Mouse (Mus musculus) liver, embryonic 13.5 days (tissue): ENCODE data around the gene Pcbp4. TPM values are rescaled to one million over a fixed set of nuclear protein-coding genes. Genes with fewer than 3 reads are reported as not detected.
"Not testable (repeated sequence)": the region's sequence is repeated elsewhere in the genome, so short reads cannot be mapped to it uniquely, and the experiment has no call there.

Experiments
- ATAC-seq: fragments of 200-750 bp; cut with Nextera tagmentation; 2 replicates; pipeline ENCODE4 v1.8.0; 2017; ENCODE audit warnings: low read depth, mild to moderate bottlenecking, moderate number of reproducible peaks, moderate library complexity
- DNase-seq: peaks from one replicate; pipeline ENCODE4 v3.0.0; 2022
- H3K27ac ChIP-seq: fragments of 300-500 bp; sonication (generic); 2 replicates; pipeline ENCODE4 v1.5.1; 2015; ENCODE audit warnings: moderate library complexity, mild to moderate bottlenecking, inconsistent platforms
- H3K27me3 ChIP-seq: fragments of 300-500 bp; sonication (generic); 2 replicates; pipeline ENCODE4 v1.6.1; 2015; ENCODE audit warnings: mild to moderate bottlenecking, inconsistent platforms
- H3K36me3 ChIP-seq: fragments of 300-500 bp; sonication (generic); 2 replicates; pipeline ENCODE4 v1.6.1; 2015; ENCODE audit warnings: mild to moderate bottlenecking, inconsistent platforms
- H3K4me1 ChIP-seq: fragments of 300-500 bp; sonication (generic); replicated peaks from 2 replicates; pipeline ENCODE4 v1.6.1; 2015; ENCODE audit warnings: inconsistent platforms
- H3K4me2 ChIP-seq: fragments of 300-500 bp; sonication (generic); 2 replicates; pipeline ENCODE4 v1.6.1; 2015; ENCODE audit warnings: inconsistent platforms, mild to moderate bottlenecking, moderate library complexity
- H3K4me3 ChIP-seq: fragments of 300-500 bp; sonication (generic); replicated peaks from 2 replicates; pipeline ENCODE4 v1.5.1; 2015; ENCODE audit warnings: mild to moderate bottlenecking, inconsistent platforms
- H3K9ac ChIP-seq: fragments of 300-500 bp; sonication (generic); 2 replicates; pipeline ENCODE4 v1.6.1; 2015; ENCODE audit warnings: mild to moderate bottlenecking, inconsistent platforms
- H3K9me3 ChIP-seq: fragments of 300-500 bp; sonication (generic); replicated peaks from 2 replicates; pipeline ENCODE4 v1.6.1; 2016; ENCODE audit warnings: inconsistent platforms
- WGBS: fragments of 180-500 bp; shearing (Covaris S2); methylation state at CpG from one replicate; pipeline ENCODE4 v1.1.7; 2015; ENCODE audit not compliant: insufficient replicate concordance; 5-methylcytosine and 5-hydroxymethylcytosine counted together
- polyA plus RNA-seq: library from polyadenylated mRNA; unstranded; fragments of >200 nt; fragmentation: Nextera tagmentation; extraction: Ambion mirVana; gene quantifications from 2 replicates; pipeline ENCODE4 v1.2.1, GENCODE M21; 2015

Gene Pcbp4
- polyA plus RNA-seq, 1 experiment from 2014 or later: 12.7 TPM

DNA sequence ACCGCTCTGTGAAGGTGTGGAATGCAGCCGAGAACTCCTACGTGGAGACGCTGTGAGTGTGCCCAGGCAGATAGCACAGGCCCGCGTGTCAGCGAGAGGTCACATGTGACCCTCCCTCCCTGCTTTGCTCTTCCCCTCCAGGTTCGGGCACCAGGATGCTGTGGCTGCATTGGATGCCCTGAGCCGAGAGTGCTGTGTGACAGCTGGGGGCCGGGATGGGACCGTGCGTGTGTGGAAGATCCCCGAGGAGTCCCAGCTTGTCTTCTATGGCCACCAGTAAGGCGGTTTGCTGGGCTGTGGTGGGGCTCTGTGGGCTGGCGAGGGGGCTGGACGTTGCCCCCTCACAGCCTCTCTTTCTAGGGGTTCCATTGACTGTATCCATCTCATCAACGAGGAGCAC lies 30.5 kb downstream of the Pcbp4 start:
- Histone ChIP-seq H3K9ac (no peak overlapping the region), H3K9me3 (no peaks in the 10 kb centered on the region), H3K36me3 (peaks cover 64% of the 10 kb centered on the region), H3K4me2 (no peak overlapping the region), H3K27ac (no peak overlapping the region), H3K4me3 (no peak overlapping the region), H3K27me3 (no peaks in the 10 kb centered on the region), H3K4me1 (peaks cover 8% of the 10 kb centered on the region)
- ATAC-seq: 0 out of 2 replicates have a peak, but pooled peaks have one; percentile 11
- no peak for DNase-seq
- 88% methylated on average over 17 of the region's 17 CpGs for WGBS

DNA sequence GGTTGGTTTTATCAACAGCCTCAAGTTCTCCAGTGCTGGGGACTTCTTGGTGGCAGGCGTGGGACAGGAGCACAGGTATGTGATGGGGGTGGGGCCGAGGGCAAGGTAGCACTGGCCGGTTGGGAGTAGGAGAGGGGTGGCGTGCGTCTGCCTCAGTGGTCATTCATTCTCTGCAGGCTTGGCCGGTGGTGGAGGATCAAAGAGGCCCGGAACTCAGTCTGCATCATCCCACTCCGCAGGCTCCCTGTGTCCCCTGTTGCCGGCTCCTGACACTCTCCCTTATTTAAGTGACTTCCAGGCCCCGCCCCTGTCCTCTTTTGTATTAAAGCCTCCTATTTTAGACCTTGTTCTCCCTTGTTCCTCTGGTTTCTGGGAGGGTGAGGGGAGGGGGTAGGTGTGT lies 32.0 kb downstream of the Pcbp4 start:
- 85% methylated on average over 10 of the region's 10 CpGs for WGBS
- H3K4me2 ChIP-seq: no peak overlapping the region
- H3K36me3 ChIP-seq: peaks cover 57% of the 10 kb centered on the region
- DNase-seq (no peak), ATAC-seq (no peak)
- no peaks in the 10 kb centered on the region for H3K27me3 ChIP-seq
- no peaks in the 10 kb centered on the region for H3K9me3 ChIP-seq
- H3K9ac ChIP-seq: no peak overlapping the region
- H3K27ac ChIP-seq: no peak overlapping the region
- no peak overlapping the region for H3K4me3 ChIP-seq
- no peaks in the 10 kb centered on the region for H3K4me1 ChIP-seq

DNA sequence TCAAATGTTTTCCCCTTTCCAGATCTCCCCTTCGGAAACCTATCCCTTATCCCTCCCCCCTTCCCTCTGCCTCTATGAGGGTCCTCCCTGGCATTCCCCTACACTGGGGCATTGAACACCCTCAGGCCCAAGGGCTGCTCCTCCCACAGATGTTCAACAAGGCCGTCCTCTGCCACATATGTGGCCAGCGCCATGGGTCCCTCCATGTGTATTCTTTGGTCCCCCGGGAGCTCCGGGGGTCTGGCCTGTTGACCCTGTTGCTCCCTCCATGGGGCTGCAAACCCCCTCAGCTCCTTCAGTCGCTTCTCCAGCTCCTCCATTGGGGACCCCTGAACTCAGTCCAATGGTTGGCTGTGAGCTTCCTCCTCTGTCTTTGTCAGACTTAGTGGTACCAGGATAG lies 34.5 kb downstream of the Pcbp4 start:
- H3K9ac ChIP-seq, H3K4me3 ChIP-seq, H3K9me3 ChIP-seq, H3K4me2 ChIP-seq, H3K27ac ChIP-seq, H3K4me1 ChIP-seq, H3K27me3 ChIP-seq, DNase-seq, ATAC-seq: not testable (repeated sequence)
- peaks cover 36% of the 10 kb centered on the region for H3K36me3 ChIP-seq
- WGBS: 62% methylated on average over 6 of the region's 6 CpGs

DNA sequence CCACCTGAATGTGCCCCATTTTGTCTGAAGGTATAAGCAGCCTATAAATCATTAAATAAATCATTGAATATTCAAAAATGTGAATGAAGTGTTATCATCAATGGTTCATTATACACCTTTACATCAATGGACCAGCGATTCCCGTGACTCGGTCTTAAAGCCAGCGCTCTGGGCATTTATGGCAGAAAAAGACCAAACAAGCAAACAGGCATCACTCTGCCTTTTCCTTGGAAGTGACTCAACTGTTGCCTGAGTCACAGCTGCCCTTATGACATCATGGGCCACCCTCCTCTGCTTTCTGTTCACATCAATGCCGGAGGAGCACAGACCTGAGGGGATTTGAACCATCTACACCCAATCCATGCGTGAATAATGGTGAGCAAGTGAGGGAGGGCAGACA lies 46.6 kb downstream of the Pcbp4 start, which contains the start of gene Iqcf1:
Gene Iqcf1 (plus strand): TSS at position 301 of the 400 bp plus-strand sequence.
- ATAC-seq: no peak

DNA sequence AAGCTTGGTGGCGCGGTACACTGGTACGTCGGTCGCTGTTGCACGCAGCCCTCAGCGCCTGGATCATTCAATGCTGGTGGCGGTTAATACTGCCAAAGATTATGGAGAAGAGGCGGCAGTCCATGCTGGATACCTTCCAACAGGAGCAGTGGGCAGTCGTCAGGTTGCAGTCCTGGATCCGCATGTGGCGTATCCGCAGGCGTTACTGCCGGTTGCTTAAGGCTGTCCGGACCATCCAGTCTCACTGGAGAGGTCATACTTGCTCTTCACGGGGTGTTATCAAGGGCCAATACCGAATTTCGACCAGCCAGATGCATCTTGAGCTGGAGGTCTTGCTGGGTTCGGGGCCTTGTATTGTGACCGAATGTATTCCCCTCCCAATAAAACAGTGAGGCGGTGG lies 48.8 kb downstream of the Pcbp4 start:
- ATAC-seq: no peak
- H3K27ac ChIP-seq: no peak overlapping the region
- H3K9ac ChIP-seq: no peak overlapping the region
- 78% methylated on average over 22 of the region's 22 CpGs for WGBS
- no peaks in the 10 kb centered on the region for H3K9me3 ChIP-seq
- H3K4me2 ChIP-seq: no peak overlapping the region
- no peak for DNase-seq
- no peaks in the 10 kb centered on the region for H3K27me3 ChIP-seq
- H3K4me3 ChIP-seq: no peak overlapping the region
- no peaks in the 10 kb centered on the region for H3K36me3 ChIP-seq
- H3K4me1 ChIP-seq: no peaks in the 10 kb centered on the region

More for the DNA sequence above, 46.6 kb downstream of the Pcbp4 start, which contains the start of gene Iqcf1:
- H3K27ac ChIP-seq: no peak within 1 kb of the TSS
- no peak within 1 kb of the TSS for H3K4me2 ChIP-seq
- no peak for DNase-seq
- H3K4me3 ChIP-seq: no peak within 1 kb of the TSS
- no peaks in the 10 kb centered on the region for H3K36me3 ChIP-seq
- no peaks in the 10 kb centered on the region for H3K4me1 ChIP-seq
- 80% methylated on average over 6 of the region's 6 CpGs for WGBS
- H3K27me3 ChIP-seq: no peaks in the 10 kb centered on the region
- no peak within 1 kb of the TSS for H3K9ac ChIP-seq
- no peaks in the 10 kb centered on the region for H3K9me3 ChIP-seq

DNA sequence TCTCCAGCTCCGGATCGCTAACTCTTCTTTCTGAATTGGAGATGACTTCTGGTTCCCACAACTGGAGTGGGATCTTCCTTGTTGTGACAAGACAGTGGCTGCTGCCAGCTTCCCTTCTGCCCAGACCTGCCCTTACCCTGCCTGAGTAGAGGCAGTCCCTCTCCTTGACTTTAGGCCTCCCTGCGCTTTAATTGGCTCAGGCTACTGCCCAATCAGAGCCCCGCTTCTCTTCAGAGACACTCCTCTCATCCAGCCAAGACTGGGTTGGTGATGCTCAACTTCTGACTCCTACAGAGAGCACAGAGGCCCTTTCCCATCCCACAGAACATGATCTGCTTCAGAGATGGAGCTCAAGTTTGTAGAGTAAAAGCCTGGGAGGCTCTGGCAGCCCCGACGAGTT lies 51.2 kb downstream of the Pcbp4 start:
- H3K36me3 ChIP-seq: no peaks in the 10 kb centered on the region

DNA sequence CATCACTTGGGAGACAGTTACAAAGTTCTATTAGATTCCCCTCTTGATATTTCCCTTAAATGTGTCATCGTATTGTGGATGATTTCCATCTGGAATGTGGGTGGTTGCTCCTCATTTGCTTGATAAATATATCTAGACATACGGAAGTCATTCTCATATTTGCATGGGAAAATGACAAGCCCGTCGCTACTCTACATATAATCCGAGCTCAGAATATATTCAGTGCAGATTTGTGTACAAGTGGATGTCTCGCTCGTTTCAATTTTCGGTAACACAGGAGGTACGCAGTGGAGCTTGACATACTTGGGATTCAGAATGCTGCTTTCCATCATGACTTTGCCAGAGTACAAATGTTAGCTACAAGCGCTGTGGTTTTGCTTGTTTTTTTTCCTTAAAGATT lies 56.3 kb downstream of the Pcbp4 start:
- H3K4me1 ChIP-seq: peaks cover 9% of the 10 kb centered on the region; the same call in 1 of the 2 replicates
- ATAC-seq (no peak), DNase-seq (no peak)
- WGBS: 70% methylated on average over 10 of the region's 10 CpGs
- no peak overlapping the region for H3K27ac ChIP-seq
- H3K36me3 ChIP-seq: no peaks in the 10 kb centered on the region
- no peak overlapping the region for H3K4me3 ChIP-seq
- no peak overlapping the region for H3K9ac ChIP-seq
- no peaks in the 10 kb centered on the region for H3K9me3 ChIP-seq
- H3K4me2 ChIP-seq: no peak overlapping the region
- H3K27me3 ChIP-seq: no peaks in the 10 kb centered on the region

More for the DNA sequence above, 51.2 kb downstream of the Pcbp4 start:
- DNase-seq (no peak), ATAC-seq (no peak)
- Histone ChIP-seq H3K27ac (no peak overlapping the region), H3K9ac (no peak overlapping the region), H3K4me3 (no peak overlapping the region), H3K4me2 (no peak overlapping the region), H3K27me3 (no peaks in the 10 kb centered on the region), H3K9me3 (no peaks in the 10 kb centered on the region), H3K4me1 (no peaks in the 10 kb centered on the region)
- 60% methylated on average over 6 of the region's 6 CpGs for WGBS

DNA sequence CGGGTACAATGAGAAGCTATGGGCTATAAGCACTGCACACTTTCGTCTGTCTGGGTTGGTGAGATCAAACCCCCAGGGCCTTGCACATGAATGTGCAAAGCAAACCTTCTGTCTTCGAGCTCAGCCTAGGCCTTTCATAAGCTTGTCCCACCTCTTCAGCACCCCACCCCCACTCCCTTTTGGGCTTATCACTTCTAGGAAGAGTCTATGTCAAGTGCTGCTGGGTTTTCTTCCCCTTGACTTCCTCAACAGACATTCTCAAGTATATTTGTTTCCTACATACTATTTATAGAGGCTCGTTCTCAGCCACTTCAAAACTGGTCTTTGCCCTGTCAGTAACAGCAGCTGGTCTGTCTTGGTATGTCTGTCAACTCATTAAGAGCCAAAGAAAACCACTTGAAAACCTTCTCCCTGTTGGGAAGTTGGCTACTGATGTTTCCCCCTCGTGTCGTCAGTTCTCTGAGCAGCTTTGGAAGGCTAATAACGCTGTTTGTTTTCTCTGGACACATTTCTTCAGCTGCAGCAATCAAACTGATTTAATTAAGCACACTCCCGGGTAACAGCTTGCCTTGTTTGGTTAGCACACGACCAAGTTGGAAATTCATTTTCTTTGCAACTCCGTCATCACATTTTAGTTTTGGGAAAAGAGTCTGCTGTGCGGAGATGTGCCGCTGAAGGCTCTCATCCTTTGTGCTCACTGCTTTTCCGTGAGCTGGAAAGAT lies 59.8 kb downstream of the Pcbp4 start:
- Histone ChIP-seq H3K36me3 (no peaks in the 10 kb centered on the region), H3K9ac (no peak overlapping the region), H3K4me2 (no peak overlapping the region), H3K4me3 (no peak overlapping the region), H3K27ac (no peak overlapping the region), H3K4me1 (peaks cover 9% of the 10 kb centered on the region; the same call in 1 of the 2 replicates), H3K9me3 (no peaks in the 10 kb centered on the region), H3K27me3 (no peaks in the 10 kb centered on the region)
- 43% methylated on average over 13 of the region's 13 CpGs for WGBS
- DNase-seq (no peak), ATAC-seq (no peak)

DNA sequence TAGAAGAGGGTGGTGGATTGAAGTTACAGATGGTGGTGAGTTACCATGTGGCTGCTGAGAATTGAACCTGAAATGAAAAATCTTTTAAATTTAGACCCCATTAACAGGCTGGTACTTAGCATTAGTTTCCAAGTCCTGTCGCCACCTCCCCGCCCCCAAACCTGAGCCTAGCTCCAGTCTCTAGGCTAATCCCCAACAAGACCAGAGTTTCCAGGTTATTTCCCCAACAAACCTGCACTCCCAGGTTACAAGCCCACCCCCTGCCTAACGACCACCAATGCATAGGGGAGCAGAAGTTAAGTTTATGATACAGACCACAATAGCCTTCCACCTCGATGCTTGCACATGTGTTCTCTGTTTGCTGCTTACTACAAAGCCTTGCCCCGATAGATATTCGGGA lies 60.5 kb downstream of the Pcbp4 start:
- Histone ChIP-seq H3K27me3 (no peaks in the 10 kb centered on the region), H3K27ac (no peak overlapping the region), H3K9me3 (no peaks in the 10 kb centered on the region), H3K36me3 (no peaks in the 10 kb centered on the region), H3K4me1 (peaks cover 9% of the 10 kb centered on the region; the same call in 1 of the 2 replicates), H3K9ac (no peak overlapping the region), H3K4me3 (no peak overlapping the region), H3K4me2 (no peak overlapping the region)
- no peak for ATAC-seq
- WGBS: 64% methylated on average over 6 of the region's 6 CpGs
- no peak for DNase-seq

Other genes with a start within 250 kb of the Pcbp4 start
- gene Tlr9, start 230.7 kb upstream of the Pcbp4 start, polyA plus RNA-seq: 0.07 TPM in 1 of 2 replicates, not detected in the other
- gene Alas1, start 204.6 kb upstream of the Pcbp4 start, polyA plus RNA-seq: 37.7 and 43.7 TPM in 2 replicates
- gene Poc1a, start 172.2 kb upstream of the Pcbp4 start, polyA plus RNA-seq: 27.4 and 27.8 TPM in 2 replicates
- 3.8 and 4.1 TPM in 2 replicates for gene Dusp7, start 84.7 kb upstream of the Pcbp4 start, polyA plus RNA-seq
- gene Rpl29, start 23.8 kb upstream of the Pcbp4 start, polyA plus RNA-seq: 772 and 835 TPM in 2 replicates
- 31.2 and 32.2 TPM in 2 replicates for gene Acy1, start 15.0 kb upstream of the Pcbp4 start, polyA plus RNA-seq
- 16.7 and 18.2 TPM in 2 replicates for gene Abhd14b, start 5.8 kb upstream of the Pcbp4 start, polyA plus RNA-seq
- 24.4 and 26.3 TPM in 2 replicates for gene Abhd14a, start 5.6 kb upstream of the Pcbp4 start, polyA plus RNA-seq
- 0.09 TPM in 1 of 2 replicates, not detected in the other for gene Gpr62, start 12.6 kb downstream of the Pcbp4 start, polyA plus RNA-seq
- gene Rrp9, start 22.7 kb downstream of the Pcbp4 start, polyA plus RNA-seq: 44.2 and 47.6 TPM in 2 replicates
- gene Parp3, start 23.7 kb downstream of the Pcbp4 start, polyA plus RNA-seq: 0.71 and 0.75 TPM in 2 replicates
- gene Iqcf1, start 46.7 kb downstream of the Pcbp4 start, polyA plus RNA-seq: not detected in 2 replicates
- not detected in 2 replicates for gene Iqcf5, start 61.3 kb downstream of the Pcbp4 start, polyA plus RNA-seq
- gene Iqcf3, start 108.3 kb downstream of the Pcbp4 start, polyA plus RNA-seq: not detected in 2 replicates
- not detected in 2 replicates for gene Iqcf4, start 117.7 kb downstream of the Pcbp4 start, polyA plus RNA-seq
- not detected in 2 replicates for gene Iqcf6, start 173.3 kb downstream of the Pcbp4 start, polyA plus RNA-seq
- not detected in 2 replicates for gene Grm2, start 202.8 kb downstream of the Pcbp4 start, polyA plus RNA-seq
- gene Tex264, start 232.6 kb downstream of the Pcbp4 start, polyA plus RNA-seq: 14.1 and 16.3 TPM in 2 replicates